Mouse (Mus musculus): ENCODE measurements around the gene Atf7ip.
"Not testable (repeated sequence)": the region's sequence is repeated elsewhere in the genome, so short reads cannot be mapped to it uniquely, and the experiment has no call there.

Atf7ip gene

DNA sequence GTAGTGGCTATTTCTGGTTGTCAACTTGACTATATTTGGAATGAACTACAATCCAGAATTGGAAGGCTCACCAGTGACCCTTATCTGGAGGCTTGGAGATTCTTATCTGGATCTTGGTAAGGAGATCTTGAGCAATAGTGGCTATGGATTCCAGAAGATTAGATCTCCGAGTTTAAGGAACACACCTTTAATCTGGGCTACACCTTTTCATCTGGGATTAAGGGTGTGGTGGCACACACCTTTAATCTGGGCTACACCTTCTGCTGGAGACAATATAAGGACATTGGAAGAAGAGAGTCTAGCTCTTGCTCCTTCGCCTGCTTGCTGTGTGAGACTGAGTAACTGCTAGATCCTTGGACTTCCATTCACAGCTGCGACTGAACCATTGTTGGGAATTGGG, at the start of gene Atf7ip:
TSS of gene Atf7ip (plus strand) at position 301 of the 400 bp plus-strand sequence.
- DNase-seq (ENCODE audit: low read depth, low spot score): not testable (repeated sequence)

DNA sequence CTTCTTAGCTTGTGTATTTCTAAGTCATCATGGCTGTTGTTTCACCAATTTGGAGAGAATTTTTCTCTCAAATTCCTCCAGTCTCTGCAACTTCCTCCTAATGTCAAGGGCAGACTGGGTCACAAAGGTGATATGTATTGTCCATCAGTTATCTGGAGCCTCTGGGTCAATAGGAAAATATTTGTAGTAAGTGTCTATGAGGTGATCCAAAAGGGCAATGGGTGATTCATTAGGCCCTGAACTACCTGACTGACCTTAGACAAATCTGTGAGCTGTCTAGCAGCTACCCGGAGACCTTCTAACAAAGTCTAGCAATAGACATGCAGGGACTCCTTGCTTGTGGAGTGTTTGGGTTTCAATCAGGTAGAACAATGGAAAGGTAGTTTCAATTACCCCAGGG, 49.7 kb upstream of the Atf7ip start:
- no peak for DNase-seq (ENCODE audit: low read depth, low spot score)

DNA sequence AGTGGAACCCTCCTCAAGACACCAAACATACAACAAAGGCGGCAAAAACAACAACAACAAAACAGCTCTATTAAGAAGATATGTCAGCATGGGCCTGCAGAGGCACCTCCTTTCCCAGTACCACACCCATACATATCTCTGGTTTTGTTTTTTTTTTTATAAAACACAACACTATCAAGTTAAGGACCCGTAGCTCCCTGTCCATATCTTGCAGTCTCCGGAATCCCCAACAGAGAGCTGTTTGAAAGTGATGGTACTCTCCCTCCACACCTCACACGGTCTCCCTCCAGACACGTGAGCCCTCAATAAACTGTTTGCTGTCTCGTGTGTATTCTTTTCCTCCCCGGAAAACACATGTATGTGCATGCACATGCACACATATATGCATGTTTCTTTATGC, 46.8 kb upstream of the Atf7ip start:
- DNase-seq (ENCODE audit: low read depth, low spot score): no peak

DNA sequence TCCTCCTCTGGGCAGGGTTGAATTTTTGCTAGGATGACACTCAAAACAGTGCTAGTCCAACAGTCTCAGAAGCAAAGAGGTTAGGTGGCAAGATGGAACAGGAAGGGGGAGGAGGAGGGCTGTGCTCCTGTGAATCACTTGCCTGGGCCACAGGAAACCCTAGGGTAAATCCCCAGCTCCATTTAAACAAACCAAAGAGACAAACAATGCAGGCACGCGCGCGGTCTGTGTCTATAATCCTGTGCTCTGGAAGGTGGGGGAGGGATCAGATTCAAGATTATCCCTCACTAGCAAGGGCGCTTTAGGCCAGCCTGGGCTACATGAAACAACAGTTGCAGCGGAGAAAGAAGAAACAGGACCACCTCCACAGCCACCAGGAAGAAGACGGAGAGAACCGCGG, 42.5 kb upstream of the Atf7ip start:
- no peak for DNase-seq (ENCODE audit: low read depth, low spot score)

DNA sequence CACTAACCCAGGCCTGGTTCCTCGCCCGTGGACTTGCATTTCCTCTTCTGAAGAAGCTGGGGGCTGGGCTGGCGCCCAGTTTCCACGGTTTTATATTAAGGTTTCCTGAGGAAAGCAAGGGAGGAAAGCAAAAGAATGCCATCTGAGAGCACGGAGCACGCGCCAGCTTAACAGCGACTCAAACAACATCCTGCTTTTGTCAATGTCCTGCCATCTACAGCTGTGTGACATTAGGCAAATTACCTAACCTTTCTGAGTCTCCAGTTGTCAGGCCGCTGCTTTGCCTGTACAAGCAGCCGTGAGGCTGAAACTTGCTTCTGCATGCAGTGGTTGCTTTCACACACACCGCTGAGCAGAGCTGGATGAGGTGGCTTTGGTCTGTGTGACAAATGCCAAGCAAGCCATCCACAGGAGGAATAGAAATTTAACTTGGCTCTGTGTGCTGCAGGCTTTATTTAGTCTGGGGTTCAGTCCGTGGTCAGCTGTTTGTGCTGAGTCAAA, 41.8 kb upstream of the Atf7ip start:
- peak; percentile 40 for DNase-seq (ENCODE audit: low read depth, low spot score)

DNA sequence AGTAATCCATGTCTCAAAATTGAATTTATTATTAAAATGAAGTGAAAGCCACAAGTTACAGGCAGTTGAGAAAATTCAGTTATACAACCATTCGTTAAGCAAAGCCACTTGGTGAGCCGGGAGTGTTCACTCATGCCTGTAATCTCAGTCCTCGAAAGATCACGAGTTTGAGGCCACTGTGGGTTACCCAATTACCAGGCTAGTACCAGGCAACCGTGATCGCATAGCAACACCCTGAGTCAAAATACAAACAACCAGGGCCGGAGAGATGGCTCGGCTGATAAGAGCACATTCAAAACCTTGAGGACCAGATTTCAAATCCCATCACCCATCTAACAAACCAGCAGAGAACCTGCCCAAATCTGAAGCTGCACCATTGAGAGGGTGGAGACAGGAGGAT, 40.9 kb upstream of the Atf7ip start:
- DNase-seq (ENCODE audit: low read depth, low spot score): no peak

DNA sequence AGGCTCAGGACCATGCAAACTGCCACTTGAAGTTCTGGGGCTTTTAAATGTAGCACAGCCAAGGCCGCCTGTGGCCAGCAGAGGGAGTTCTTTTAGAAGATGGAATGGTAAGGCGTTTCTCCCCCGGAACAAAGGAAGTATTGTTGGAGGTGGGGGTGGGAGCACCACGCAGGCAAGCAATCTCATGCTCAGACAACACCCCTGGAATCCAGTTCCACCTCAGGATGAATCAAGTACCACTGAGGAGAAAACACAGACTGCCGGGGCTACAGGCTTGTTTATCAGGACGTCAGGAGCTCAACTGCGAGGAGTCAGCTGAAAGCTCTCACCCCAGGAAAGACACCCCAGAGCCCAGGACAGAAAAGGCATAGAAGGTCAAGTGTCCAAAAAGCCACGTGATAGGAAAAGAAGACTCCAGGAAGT, 40.0 kb upstream of the Atf7ip start:
- peak; percentile 93 for DNase-seq (ENCODE audit: low read depth, low spot score)

DNA sequence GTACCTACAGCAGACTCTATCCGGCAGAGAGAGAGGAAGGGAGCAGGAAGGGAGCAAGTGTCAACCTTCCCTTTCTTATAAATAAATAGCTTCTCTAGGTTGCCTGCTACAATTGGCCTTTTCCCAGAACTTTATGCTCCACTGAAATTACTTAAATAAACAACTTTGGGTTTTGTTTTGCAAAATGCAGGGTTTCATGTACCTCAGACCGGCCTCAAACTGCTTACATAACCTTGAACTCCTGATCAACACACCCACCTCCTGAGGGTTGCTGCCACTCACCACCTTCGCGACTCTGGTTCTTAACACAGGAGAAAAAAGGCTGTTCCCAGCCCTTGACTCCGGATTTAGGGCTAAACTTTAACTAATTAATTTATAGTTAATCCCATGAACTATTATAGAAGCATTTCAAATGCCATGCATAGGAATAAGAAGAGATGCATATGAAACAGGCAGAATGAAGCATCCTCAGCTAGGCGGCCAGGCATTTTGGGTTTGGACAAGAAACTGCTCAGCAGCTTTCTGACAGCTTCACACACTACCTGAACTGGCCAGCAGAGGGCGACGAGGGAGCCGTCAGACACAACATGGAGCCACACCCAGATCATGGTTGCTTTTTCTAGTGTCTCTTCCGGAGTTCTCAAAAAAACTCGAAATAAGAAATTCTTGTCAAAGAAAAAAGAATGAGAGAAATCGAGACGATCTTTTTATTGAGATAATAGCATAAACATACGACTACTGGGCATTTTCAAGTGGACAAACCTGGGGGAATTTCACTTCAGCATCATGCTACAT, 38.8 kb upstream of the Atf7ip start:
- DNase-seq (ENCODE audit: low read depth, low spot score): peak; percentile 90

DNA sequence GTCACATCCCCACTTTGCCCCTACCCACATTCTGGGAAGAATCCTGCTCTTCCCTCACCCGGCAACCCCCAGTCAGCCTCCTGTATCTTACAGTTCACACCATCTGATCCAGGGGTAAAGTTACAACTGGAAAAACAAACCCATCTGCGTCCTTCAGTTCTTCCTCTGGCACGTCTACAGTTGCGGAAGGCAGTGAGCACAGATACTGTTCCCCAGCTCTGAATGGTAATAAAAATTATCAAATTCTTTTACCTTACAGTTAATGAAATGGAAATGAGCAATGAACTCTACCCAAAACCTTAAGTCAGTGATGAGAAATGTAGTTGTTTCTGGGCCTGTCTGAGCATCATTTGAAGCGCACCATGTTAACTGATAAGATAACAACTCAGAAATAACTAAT, 38.1 kb upstream of the Atf7ip start:
- DNase-seq (ENCODE audit: low read depth, low spot score): no peak

DNA sequence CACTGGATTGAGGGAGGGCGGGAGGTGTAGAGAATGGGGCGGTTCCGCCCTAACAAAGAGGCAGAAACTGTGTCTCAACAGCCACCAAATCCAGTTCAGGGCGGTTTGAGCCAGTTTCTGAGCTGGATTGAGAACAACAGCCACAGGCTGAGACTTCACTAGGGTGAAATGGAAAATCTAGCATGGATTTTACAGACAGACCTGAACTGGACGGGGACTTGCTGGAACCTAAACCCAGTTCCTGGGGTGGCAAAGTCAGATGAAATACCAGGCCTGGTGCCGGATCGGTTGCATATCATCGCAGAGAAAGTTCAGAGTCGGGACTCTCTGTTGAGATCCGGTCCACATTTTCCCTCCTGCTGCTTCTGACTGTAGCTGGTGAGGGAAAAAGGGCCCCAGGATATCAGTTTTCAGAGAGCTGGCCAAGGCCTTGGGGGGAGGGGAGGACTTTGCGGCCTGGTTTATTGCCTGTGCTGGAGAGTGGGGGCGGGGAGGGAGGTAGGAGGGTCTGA, 37.5 kb upstream of the Atf7ip start:
- peak; percentile 98 for DNase-seq (ENCODE audit: low read depth, low spot score)

DNA sequence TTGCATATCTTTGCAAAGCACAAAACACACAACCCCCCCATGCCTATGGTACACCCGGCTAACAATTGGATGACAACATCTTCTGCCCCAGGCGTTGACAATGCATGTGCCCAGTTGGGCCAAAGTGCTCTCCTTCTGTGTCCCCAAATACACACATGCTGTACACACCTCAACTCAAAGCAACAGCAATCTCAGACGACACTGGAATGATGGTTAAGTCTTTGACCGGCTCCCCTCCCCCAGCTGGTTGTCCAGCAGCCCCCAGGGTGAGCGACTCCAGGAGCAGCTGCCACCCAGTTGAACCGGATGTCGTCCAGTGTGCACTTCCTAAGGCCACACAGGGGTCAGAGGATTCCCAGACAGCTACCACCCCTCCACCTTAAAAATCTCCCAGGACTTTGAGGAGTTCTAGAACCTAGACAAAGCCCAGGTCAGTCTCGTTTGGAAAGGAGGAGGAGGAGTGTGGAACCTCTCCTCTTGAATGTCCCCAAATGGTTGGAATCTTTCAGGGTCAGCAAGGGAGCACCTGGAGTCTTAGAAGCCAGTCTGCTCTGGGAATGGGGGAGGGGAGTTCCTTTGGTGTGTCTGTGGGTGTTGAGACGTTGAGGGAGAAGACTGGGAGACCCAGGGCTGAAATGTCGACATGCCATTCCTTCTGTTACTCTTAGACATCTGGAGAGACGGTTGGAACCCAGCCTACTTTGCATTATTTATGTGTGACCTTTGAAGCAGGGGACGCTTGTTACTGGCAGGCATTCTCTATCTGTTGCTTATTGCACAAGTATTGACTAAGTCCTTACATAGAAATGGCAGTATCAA, 36.8 kb upstream of the Atf7ip start:
- DNase-seq (ENCODE audit: low read depth, low spot score): no peak

DNA sequence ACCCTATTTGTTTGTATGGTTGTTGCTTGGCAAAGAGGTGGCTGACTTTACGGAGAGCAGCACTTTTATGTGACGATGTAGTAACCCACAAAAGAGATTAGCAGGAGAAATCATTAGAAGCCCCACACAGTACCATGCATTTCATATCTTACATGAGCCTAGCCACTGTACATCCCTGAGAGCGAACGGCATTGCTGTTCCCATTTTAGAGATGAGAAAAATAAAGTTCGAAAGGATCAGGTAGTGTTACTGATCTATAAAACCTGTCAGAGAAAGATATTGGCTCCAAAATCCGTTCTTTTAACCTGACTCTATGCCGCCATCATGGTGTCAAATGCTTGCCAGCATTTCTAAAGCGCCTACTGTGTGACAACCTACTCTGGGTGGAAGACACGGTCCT, 36.2 kb upstream of the Atf7ip start:
- DNase-seq (ENCODE audit: low read depth, low spot score): no peak

DNA sequence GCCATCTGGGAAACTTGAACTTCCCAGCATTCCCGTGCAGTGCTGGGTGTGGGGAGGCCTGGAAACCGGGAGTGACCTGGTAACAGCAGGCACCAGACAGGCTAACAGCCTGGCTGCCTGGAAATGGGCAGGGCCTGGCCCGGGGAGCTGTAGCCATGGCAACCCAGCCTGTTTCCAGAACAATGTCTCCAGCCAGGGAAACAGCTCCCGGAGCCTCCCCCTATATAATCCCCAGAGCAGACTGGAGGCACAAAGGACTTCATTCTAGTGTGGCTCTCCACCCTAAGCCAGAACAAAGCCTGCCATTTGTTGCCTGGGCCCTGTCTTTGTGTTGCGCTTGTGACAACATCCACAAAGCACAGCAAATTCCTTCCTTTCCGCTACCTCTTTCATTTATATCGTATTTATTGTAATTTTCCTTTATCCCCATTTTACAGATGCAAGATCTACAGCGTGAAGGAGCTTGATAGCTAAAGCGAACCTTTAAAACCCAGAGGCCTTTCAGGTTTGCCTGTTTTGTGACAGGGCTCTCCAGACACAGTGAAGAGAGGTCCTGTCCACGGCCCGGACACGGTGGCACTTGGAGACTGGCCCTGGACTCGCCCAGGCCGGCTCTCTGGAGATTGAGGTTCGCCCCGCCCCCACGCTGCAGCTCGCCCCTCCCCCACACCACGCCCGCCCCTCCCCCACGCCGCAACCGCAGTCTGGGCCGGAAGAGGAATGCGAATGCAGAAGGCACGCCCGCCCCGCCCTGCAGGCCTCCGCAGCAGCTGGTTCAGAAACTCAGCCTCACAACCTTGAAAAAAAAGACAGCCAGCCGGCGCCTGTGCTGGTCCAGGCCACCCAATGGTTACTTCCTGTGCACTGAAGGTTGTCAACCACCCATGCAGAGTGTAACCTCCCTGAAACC, 35.4 kb upstream of the Atf7ip start:
- peak; percentile 98 for DNase-seq (ENCODE audit: low read depth, low spot score)

DNA sequence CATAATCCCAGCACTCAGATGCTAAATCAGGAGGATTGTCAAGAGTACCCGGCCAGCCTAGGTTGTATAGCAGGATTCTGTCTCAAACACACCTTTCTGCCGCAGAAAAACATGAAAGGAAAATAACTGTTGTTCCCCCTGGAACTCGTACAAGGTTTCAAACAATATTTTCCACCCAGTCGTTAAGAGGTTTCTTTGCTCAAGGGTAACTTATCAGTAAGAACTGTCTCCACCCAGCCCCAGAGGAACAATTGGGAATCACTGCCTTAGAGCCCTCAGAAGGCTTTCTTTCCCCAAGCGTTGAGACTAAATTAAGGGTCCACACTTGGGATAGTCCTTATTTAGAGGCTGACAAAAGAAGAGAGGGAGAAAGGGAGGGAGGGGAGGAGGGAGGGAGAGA, 34.4 kb upstream of the Atf7ip start:
- DNase-seq (ENCODE audit: low read depth, low spot score): no peak

DNA sequence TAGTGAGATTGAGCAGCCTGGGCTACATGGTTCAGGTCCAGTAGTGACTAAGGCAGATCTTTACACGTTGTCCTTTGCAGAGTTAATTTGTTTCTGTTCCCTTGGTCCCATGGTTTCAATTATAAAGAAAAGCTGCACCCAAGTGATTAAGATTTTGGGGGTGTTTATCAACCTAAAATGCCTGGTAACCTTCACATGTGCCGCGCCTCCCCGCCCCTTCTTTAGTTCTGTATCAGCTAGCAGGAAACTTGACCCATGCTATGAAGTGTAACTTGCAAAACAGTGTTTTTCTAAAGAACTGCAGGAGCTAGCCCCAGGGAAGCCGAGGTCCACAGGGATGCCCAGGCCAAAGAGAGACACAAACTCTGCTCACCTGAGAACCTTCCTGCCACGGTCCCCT, 33.2 kb upstream of the Atf7ip start:
- DNase-seq (ENCODE audit: low read depth, low spot score): no peak

DNA sequence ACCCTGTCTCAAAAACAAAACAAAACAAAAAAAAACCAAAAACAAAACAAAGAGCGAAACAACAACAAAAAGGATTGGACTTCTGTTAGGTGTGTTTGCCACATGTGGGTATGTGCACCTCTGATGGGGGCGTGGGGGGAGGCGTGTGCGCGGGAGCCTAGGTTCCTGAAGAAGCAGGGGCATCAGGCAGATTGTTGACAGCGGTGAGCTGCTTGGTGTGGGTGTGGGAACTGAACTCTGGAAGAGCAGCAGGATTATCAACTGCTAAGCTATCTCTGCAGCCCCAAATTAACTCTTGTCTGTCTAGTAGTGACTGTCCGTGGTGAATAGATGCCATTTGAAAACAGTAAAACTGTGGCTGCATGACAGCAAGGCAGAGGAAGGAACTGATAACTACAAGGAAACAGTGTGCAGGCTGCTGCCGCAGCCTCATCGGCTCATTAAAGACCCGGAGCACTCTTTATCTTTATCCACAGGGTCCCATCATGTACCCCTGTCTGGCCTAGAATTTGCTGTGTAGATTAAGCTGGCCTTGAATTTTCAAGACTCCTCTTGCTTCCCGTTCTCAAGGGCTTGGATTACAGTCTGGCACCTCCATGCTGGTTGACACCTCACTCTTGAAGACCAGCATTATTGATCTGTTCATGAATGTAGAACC, 32.4 kb upstream of the Atf7ip start:
- no peak for DNase-seq (ENCODE audit: low read depth, low spot score)

DNA sequence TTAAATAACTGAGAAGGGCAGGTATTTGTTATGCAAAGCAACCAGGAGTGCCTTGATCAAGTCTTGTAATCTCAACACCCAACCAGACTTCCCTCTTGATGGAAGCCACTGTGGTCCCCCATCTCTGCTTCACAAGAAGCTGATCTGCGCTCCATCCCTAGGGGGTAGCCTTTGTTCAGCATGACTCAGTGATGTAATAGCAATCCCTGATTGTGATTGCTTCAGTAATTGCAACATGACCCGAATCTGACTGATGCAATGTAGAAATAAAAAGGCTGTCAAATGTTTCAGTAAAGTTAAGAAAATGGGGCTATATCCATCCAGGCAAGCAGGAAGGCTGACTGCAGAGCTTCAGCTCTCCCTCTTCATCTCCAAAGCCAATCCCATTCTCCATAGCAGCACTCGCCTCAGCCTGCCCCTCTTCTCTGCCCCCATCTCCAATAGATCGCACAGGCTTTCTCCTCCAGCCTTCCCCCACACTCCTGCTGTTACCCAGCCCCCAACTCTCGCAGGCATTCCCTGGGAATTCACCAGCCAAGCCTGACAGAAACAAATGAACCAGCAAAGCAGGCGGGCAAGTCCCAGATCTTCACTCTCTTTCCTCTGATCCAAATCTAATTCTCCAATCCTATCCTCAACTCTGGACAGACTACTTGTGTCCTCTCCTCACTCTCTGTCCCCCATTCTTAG, 30.7 kb upstream of the Atf7ip start:
- DNase-seq (ENCODE audit: low read depth, low spot score): peak; percentile 36

DNA sequence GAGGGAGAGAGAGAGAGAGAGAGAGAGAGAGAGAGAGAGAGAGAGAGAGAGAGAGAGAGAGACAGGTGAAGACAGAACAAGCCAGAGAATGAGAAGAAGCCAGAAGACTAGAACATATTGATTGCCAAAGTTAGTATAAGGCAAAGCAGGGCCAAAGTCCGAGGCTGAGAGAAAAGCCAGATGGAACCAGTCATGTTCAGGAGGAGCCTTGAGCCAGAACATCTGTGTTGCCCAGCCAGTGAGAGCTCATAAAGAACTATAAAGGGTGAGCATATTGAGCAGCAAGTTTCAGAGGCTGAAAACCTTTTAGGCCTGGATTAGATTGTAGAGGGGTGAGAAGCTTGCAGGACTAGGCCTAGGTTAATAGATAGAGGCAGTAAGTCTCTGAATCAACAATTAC, 28.1 kb upstream of the Atf7ip start:
- no peak for DNase-seq (ENCODE audit: low read depth, low spot score)

DNA sequence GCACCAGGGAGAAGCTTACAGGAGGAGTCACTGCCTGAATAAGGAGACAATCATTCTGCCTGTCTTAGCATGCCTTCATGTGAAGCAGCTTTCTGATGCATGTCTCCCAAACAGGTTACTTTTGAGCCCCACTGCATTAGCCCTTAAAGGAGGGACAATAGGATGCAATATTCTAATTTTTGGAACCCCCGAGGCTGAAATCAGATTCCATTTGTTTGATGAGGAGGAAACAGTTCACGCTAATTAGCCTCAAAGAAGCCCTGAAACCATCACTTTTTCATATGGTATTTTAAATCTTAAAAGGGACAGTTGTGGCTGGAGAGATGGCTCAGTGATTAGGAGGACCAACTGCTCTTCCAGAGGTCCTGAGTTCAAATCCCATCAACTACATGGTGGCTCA, 22.4 kb upstream of the Atf7ip start:
- DNase-seq (ENCODE audit: low read depth, low spot score): no peak

DNA sequence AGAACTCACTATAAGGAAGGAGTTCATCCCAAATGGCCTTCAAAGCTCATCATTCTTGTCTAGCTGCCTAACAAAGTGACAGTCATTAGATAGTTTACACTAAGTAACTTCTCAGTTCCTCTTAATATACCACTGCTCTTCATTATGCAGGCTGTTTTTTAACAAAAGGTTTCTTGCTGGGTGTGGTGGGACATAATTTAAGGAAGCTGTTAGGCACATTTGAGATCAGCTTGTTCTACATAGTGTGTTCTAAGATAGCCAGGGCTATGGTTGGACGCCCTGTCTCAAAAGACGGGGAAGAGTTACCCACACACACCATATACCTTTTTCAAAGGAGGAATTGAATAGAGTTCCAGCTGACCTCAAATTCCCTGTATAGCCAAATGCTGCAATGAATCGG, 21.9 kb upstream of the Atf7ip start:
- DNase-seq (ENCODE audit: low read depth, low spot score): no peak

Measured in brain, adult 2 months (tissue).